Mouse (Mus musculus) mouse trophoblast stem cell (cell line): ENCODE measurements around the gene S100a4.

Source experiments
- in situ Hi-C, 2 experiments: fragments of 300-500 bp; cut with MseI, MboI; formaldehyde crosslinking; loops; 2 replicates in 1 of 2; 3 replicates in 1 of 2; pipeline ENCODE4 v1.15.1; 2025

Gene S100a4

GRCm38 (mm10) chr3:90599401-90599800 lies 4.2 kb upstream of the S100a4 start:
- in situ Hi-C loops, result no loop called here

- in situ Hi-C loops, result no loop called here
Observed at GRCm38 (mm10) chr3:90600036-90600435, 3.5 kb upstream of the S100a4 start.

GRCm38 (mm10) chr3:90600458-90601195 lies 2.9 kb upstream of the S100a4 start:
- in situ Hi-C loops, result no loop called here

- in situ Hi-C loops, result no loop called here
Observed at GRCm38 (mm10) chr3:90601486-90602110, 2.0 kb upstream of the S100a4 start, which contains the start of gene Gm42674. Gene Gm42674 (plus strand): TSS chr3:90601904.

- in situ Hi-C loops, result no loop called here
Observed at GRCm38 (mm10) chr3:90604416-90604815, 845 bp downstream of the S100a4 start.

GRCm38 (mm10) chr3:90605049-90605448 lies 1.5 kb downstream of the S100a4 start:
- in situ Hi-C loops, result no loop called here

DNA sequence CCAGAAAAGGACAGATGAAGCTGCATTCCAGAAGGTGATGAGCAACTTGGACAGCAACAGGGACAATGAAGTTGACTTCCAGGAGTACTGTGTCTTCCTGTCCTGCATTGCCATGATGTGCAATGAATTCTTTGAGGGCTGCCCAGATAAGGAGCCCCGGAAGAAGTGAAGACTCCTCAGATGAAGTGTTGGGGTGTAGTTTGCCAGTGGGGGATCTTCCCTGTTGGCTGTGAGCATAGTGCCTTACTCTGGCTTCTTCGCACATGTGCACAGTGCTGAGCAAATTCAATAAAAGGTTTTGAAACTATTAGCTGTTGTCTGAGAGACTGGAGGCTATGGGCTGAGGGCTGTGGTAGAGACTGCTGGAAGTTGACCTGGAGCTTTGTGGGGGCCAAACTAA lies 2.2 kb downstream of the S100a4 start:
- in situ Hi-C loops, result no loop called here

GRCm38 (mm10) chr3:90606185-90606584 lies 2.6 kb downstream of the S100a4 start:
- in situ Hi-C loops, result no loop called here

GRCm38 (mm10) chr3:90607361-90607760 lies 3.8 kb downstream of the S100a4 start:
- in situ Hi-C loops, result no loop called here

- in situ Hi-C loops, result no loop called here
Observed at GRCm38 (mm10) chr3:90608223-90608622, 4.7 kb downstream of the S100a4 start, which contains the start of gene S100a5. Gene S100a5 (plus strand): TSS chr3:90608523.

- in situ Hi-C loops, result no loop called here
Observed at GRCm38 (mm10) chr3:90609102-90609501, 5.5 kb downstream of the S100a4 start.

GRCm38 (mm10) chr3:90611494-90611893 lies 7.9 kb downstream of the S100a4 start:
- in situ Hi-C loops, result no loop called here

GRCm38 (mm10) chr3:90612061-90612460 lies 8.5 kb downstream of the S100a4 start:
- in situ Hi-C loops, result no loop called here

DNA sequence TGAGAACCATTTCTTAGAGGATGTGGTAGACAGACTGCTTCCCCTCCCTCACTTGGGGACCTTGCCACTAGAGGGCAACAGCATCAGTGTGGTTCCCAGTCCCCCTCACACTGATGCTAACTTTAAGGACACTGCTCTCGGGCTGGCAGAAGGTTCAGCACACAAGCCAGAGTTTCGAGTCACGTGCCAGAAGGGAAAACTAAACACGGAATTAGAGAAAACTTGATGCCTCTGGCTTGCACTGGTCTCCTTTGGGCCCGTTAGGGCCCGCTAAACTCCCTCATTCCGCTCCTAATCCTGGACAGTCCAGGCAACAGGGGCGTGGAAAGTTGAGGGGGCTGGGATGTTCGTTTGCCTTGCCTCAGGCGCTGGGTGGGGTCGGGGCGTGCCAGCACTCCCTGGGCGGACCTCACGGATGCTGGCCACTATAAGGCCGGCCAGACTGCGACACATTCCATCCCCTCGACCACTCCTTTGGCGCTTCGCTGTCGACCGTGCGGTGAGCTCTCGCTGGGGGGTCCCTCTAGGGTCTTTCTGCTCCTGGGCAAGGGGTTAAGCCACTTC lies 9.2 kb downstream of the S100a4 start, which contains the start of gene S100a6:
S100a6 (plus strand) TSS at position 155 of the 564 bp plus-strand sequence.
- in situ Hi-C loops, result no loop called here

GRCm38 (mm10) chr3:90613461-90614147 lies 10.0 kb downstream of the S100a4 start:
- in situ Hi-C loops, result no loop called here

GRCm38 (mm10) chr3:90614148-90614530 lies 10.6 kb downstream of the S100a4 start:
- in situ Hi-C loops, result no loop called here

DNA sequence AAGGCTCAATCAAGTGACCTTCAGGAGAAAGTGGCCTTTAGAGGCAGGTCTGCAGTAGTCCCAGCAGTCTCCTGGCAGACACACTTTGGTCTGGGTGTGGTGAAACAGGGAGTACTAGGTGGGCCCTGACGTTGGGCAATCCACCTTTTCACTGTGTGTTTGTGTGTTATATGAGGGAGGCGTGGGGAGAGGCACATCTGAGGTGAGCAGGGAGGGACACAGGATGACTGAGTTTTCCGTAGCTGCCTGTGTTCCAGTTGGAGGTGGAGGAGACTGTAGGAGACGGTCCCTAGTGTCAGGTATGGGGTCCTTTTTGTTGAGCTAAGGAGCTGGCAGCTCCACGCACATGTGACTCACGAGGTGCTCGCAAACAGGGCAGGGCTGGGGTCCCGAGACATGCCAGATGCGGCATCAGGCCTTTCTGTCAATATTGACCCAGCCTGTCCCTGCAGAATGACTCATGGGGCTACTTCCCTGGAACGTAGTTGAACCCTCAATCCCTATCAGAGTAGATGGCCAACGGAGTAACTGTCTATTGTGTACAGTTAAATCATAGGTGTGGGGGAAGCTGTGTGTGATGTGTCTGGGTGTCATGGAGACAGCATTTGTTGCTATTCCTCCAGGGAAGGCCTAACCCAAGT lies 11.2 kb downstream of the S100a4 start:
- in situ Hi-C loops, result loop anchor here in 1 of 2 experiments (5.0 kb wide), 1 partner anchor 32 kb away; no protein-coding TSS in a partner anchor

- in situ Hi-C loops, result loop anchor here in 1 of 2 experiments (5.0 kb wide), 1 partner anchor 33 kb away; no protein-coding TSS in a partner anchor
Observed at GRCm38 (mm10) chr3:90615415-90615814, 11.8 kb downstream of the S100a4 start.

- in situ Hi-C loops, result loop anchor here in 1 of 2 experiments (5.0 kb wide), 1 partner anchor 34 kb away; no protein-coding TSS in a partner anchor
Observed at GRCm38 (mm10) chr3:90615911-90616310, 12.3 kb downstream of the S100a4 start.

DNA sequence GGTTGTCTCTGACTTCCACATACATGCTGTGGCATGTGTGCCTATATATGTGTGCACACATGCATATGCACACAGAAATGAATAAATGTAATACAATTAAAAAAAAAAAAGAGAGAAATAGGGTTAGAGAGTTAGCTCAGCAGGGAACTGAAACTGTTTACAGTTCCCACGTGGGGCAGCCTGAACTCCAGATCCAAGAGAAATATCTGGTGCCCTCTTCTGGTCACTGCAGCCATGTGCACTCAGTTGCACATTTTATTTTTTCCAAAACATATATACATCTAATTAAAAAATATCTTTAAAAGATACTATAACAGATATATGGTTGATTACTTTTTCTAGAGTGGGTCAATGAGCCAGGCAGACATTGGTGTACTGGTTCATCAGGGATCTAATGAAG lies 14.0 kb downstream of the S100a4 start:
- in situ Hi-C loops, result loop anchor here in 1 of 2 experiments (5.0 kb wide), 1 partner anchor 35 kb away; no protein-coding TSS in a partner anchor

GRCm38 (mm10) chr3:90621552-90621951 lies 18.0 kb downstream of the S100a4 start:
- in situ Hi-C loops, result loop anchor here in 1 of 2 experiments (10.0 kb wide), 1 partner anchor 107 kb away; the partner anchor contains the start of genes S100a1 and S100a13
